Mouse (Mus musculus): Measurements from ENCODE around the gene 4933421I07Rik.

The 4933421I07Rik gene

DNA sequence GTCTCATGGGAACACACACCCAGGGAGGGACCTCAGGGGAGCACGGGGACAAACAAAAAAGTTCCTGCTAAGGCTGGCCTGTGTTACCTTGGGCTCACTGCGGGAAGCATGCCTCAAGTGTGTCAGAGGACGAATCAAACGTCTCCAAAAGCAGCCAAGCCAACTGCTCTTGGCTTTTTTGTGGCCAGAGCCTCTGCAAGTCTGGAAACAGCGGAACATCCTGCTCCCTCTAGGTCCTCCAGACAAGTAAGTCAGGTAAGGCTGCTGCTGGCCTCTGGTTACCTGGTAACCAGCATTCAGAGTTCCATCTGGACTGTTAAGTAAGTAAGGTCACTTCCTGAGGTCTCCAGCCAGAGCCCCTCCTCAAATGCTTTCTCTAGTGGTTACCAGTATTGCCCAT lies at the start of gene 4933421I07Rik:
TSS of gene 4933421I07Rik (minus strand) at position 271 of the 400 bp plus-strand sequence.
- no peak for DNase-seq

DNA sequence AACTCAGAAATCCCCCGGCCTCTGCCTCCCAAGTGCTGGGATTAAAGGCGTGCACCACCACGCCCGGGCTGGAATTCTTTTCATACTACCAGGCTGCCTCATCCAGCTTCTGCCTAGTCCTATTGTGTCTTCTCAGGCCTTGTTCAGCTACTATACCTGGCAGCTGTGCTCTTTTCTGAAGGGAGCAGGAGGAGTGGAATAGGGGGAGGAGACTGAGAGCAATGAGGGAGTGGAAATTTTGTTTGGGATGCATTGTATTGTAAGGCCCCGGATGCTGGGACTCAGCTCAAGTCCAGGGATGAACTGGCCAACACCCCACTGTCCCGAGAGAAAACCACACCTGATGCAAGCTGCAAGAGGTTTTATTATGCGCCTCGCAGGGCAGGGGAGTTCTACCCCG lies 49.4 kb upstream of the 4933421I07Rik start:
- DNase-seq: no peak

DNA sequence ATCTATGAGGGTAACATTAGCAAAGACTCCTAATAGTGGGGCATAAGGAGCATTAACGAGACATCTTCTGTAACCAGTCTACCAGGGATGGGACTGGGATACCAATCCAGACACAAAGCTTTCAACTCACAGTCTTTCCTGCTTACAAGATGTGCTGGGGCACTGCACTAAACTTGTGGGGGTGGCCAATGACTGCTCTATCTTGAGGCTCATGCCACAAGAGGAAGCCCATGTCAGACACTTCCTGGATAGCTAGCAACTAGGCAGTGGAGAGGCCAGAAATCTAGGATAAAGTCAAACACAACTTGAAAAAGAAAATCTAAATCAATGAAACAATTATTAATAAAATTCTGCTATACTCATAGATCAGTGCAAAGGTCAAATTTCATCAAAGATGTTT lies 48.3 kb upstream of the 4933421I07Rik start:
- no peak for DNase-seq

DNA sequence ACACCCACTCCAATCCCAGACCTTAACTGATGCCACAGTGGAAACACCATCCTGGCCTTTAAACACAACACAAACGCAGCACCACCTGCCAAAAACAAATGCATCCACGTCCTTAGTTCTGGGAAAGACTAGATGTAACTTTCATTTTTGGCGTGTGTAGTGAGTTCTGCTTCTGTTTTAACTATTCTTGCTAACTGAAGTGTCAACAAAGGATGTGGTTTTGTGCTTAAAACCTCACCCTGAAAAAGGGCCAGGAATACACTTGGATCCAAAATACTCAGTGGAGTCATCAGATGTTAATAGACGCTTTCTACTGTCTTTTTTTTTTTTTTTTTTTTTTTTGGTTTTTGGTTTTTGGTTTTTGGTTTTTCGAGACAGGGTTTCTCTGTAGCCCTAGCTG lies 42.9 kb upstream of the 4933421I07Rik start:
- DNase-seq: no peak

DNA sequence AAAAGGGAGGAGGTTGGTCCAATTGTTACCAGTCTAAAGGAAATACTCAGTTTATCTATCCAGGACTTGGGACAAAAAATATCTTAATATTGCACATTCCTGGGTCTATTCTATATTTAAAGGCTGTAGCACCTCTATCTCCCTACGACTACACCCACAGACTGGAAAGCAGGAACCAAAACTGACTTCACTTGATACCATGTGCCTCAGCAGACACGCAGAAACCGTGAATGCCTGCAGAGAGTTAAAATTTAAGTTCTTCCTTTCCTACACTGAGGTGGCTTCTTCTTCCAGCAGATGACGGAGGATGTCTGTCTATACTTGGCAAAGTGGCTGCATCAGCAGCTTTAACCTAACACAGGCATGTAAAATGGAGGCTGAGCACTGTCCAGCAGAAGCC lies 42.4 kb upstream of the 4933421I07Rik start:
- no peak for DNase-seq

DNA sequence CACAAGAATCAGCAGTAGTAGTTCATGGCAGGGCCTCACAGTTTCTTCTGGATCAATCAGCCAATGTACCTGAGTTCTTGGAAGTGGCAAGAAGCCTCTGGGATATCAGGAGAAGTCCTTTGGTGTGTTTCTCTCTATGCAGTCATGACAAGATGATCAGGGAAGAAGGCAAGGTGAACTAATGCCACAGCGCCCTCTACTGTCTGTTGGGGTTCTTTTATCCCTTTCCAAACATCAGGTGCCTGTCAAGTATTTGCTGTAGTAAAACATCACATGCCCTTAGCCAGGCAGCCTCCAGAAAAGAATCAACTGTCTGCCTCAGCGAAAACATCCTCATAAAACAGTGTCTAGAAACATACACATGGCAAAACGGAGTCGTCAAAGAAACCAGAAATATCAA lies 6.7 kb upstream of the 4933421I07Rik start:
- DNase-seq: no peak

DNA sequence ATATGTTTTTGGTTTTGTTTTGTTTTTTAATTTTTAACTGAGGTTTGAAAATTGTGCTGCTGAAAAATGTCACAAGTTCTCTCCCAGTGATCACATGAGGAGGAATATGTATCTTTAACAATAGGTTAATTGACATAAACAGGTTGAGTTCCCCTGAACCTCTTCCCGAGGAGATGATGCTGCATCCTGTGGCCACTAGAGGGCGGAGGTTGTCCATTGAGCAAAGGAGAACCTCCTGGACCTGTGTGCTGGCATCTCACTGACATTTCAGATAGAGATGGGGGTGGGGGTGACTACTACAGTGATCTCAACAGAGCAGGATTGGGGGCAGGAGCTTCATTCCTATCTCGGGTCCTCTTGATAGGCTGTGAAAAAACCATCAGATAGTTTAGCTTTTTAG lies 2.7 kb upstream of the 4933421I07Rik start:
- no peak for DNase-seq

DNA sequence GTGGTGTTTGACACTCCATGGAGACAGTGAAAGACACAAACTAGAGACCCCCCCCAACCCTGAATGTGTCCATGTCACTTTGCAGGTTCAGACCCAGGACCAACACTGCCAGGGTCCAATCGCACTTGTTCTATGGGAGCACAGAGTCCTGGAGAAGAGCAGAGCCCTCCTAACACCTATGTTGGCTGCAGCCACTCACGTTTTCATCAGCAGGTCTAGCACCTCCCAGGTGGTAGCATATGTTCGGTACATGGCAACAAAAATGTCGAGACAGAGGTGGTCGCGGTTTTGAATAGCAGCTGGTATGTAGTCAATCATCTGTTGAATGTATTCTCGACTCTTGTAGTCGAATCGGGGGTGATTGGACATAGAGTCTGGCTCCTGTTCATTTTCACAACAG lies 568 bp downstream of the 4933421I07Rik start:
- no peak for DNase-seq
